Mouse (Mus musculus): Measurements from ENCODE around the gene Ccdc50.

The Ccdc50 gene

DNA sequence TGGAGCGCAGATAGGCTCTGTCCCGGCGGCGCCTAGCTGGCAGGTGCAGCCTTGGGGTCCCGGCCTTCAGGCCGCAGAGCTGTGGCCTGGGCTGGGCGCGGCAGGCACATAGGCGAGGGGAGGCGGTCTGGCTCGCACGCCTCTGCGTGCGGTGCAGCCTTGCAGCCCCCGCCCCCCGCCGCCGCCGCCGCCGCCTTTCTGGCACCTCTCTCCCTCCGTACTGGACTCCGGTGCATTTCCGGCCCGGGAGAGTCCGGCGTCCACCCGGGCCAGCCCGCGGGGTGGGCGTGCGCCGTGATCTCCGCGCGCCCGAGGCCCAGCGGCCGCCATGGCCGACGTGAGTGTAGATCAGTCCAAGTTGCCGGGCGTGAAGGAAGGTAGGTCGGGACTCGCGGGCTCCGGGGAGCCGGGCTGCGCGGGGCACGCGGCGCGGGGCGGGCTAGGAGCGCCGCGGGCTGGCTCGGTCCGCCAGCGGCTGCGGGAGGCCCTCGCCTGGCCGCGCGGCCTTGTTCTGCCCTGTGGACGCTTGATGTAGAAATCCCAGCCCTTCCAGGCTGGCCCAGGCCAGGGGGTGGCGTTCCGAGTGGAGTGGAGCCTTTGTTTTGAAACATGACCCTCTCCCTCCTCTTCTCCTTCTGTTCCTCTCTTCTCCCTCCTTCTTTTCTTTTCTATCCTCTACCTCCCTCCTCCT, at the start of gene Ccdc50:
Gene Ccdc50 (plus strand): TSS at position 109 of the 691 bp plus-strand sequence.
- DNase-seq, result peak; percentile 83

DNA sequence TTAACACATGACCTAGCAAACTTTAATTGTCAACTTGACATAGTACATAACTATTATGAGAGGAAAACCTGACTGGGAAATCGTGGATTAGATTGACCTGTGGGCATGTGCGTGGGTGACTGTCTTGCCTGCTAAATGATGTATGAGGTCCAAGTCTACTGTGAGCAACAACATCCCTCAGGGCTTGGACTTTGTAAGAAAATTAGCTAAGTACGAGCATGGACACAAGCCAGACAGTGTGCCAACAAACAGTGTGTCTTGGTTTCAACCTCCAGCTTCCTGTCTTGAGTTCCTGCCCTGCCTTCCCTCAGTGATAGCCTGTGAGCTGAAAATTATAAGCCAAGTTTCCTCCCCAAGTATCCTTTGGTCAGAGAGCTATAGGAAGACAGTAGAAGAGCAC, 41.1 kb upstream of the Ccdc50 start:
- no peak for DNase-seq

DNA sequence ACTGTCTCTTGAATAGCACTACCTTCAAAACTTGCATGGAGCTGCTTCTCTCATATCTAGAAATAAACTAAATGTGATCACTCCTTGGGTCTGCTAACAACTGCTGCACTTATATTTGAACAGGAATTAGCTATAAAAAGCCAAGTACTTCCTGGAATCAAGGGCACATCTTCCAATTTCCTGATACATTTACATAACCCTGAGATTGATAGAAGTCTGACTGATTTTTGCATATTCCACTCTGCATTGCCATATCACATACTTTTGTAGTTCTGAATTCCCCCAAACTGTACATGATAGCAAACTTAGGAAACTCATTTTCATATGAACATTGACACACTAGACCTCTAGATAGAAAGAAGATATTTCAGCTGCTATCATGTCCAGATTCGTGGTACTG, 40.3 kb upstream of the Ccdc50 start:
- DNase-seq, result no peak

DNA sequence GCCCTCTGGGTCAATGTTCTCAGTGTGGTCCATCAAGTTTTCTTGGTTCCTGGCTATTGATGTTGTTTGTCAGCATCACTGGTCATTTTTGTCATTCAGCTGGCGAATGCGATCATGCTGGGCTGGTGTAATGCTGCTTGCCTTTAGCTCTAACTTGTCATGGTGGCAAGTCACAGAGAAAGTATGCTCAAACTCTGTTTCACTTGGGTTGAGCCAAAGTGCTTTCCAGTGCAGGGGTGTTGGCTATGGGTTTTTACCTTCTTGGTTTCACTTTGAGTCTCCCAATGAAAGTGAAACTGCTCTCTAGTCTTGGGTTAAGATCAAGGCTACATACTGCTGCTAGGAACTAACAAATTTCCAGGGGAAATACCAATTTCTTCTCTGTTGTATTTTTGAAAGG, 39.4 kb upstream of the Ccdc50 start:
- no peak for DNase-seq

DNA sequence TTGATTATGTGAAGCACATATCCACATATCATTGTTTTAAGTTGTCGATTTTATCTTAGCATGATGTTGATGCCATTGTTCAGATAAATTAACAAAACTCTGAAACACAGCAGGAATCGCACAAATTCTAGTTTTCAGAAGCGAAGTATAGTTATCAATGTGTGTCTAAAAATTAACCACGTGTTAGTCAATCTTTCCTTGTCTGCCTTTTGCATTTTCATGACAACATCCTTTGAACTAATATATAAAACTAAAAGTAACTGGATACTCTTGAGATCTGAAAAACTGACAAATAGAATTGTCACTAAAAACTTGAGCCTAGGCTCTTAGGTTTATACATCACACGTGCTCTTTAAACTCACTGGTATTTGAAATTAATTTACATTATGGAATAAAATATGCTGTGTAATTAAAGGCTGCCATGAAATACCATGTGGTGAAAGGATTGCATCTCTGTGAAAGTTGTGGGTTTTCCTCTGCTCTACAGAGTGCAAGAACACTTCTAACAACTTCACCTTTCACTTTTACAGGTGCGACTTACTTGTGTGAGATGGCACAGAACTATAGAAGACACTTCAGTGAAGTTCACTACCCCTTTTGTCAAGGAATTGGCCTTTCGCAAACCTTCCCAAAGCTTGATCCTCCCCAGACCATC, 38.7 kb upstream of the Ccdc50 start:
- DNase-seq, result no peak

DNA sequence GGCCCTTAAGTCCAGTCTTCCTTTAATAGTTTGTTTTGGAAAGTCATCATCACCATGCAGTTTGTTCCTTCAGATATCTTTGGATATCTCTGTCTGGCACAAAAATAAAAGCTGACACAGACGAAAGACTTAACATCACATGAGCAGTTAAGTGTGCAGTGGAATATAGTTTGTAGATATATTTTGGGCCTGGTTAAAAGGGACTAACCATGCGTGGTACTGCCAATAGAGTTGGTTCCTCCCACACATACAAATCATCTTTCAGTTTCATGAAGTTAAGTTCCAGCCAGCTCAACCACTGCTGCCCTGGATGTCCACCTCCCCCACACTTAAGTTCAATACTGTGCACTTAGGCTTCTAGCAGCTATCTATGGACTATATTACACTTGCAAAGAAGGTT, 34.2 kb upstream of the Ccdc50 start:
- DNase-seq, result no peak

DNA sequence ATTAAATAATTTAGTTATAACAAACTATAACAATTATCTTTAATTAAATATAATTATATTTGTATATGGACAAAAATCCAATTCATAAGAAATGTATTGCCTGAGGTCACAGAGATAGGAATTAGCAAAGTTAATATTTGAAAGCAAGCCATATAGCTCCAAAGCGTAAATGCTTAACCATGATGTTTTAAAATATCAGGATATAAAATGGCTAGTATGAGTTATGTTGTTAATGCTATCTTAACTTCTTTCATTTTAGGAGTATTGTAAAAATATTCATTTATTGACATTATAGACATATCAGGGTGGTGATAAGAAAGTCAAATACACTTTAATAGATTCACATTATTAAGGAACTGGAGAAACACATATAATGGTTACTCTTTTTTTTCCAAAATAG, 28.6 kb upstream of the Ccdc50 start:
- DNase-seq, result no peak

DNA sequence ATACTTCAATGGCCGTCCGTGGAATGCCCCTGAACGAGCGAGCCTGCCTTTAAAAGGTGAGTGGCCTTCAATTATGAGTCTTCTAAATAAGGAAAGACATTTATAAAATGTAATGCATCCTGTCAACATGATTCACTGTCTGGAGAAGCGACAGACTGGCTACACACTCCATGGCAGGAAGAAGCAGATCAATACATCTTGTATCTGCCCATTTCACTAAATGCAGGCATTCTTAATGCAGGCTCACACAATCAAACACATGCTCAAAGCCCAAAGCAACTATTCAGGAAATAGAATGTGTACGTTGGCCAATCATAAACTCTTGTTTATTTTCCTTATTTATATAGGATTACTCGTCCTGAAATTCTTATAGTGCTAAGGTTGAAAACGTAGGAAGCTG, 18.5 kb upstream of the Ccdc50 start, which contains the start of gene Uts2b:
Gene Uts2b (minus strand): TSS at position 49 of the 400 bp plus-strand sequence.
- no peak for DNase-seq

DNA sequence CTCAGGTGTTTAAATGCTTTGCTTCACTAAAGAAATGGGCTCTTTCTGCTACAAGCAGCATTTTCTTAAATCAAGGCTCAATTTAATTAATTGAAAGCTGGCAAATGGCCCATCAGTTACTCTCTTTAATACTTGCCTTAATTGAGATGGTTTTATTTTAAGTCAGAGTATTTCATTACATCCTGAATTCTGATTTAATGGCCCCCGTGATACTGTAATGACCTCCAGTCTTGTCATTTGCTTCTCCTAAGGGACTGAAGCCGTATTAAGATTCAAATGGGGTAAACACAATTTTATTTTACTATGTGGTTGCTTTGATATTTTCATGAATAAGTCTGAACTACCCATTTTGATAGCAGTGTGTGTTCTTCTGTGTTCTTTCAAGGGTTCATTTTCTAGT, 18.0 kb upstream of the Ccdc50 start:
- DNase-seq, result no peak

DNA sequence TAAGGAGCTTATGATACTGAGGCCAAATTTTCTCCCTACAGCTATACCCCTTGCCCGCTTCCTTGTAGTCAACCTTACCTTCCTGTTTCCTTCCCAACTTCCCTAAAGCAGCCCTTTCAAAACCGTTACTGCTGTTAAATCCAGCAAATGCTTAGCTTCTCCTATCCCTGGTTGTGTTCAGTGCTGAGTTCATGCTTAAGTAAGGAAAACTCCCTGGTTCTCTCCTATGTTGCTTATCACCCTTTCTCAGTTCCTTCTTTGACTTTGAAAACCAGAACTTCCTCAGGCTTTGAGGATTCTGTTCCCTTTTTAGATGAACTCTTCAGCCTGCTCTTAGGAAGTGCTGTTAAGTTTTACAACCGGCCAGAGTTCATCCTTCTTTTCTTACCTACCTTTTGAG, 14.5 kb upstream of the Ccdc50 start:
- peak; percentile 2 for DNase-seq

DNA sequence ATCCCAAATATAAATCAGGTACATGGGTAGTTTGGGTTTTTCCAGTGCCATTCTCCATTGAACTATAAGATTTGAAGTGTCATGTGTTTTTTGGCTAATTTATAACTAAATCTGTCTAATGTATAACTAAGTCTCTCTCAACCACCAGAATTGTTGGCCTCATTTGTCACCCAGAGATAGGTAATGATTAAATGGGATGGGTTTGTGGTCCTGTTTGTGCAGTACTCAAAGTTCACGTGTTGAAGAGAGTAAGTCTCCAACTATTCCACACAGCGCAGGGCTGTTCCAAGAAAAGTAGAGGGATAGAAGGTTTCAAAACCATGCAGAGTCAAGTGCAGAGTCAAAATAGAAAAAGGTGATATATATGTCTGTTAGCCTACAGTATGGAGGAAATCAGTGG, 13.4 kb upstream of the Ccdc50 start:
- no peak for DNase-seq

DNA sequence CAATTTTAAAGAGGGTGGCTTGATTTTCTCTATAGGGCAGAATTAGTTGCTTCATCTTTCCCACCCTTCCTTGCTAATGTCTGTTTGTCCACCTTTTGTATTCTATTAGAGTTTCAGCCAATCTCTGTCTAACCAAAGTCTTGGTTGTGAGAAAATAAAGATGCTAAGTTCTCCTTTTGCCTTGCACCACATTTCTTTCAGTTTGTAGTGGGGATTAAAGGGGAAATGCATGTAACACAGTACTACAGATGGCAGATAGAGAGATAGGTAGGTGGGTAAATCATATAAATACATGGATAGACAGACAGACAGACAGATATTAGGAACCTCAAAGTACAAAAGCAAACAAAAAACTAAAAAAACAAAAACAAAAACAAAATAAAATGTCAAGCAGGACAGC, 12.1 kb upstream of the Ccdc50 start:
- DNase-seq, result no peak

DNA sequence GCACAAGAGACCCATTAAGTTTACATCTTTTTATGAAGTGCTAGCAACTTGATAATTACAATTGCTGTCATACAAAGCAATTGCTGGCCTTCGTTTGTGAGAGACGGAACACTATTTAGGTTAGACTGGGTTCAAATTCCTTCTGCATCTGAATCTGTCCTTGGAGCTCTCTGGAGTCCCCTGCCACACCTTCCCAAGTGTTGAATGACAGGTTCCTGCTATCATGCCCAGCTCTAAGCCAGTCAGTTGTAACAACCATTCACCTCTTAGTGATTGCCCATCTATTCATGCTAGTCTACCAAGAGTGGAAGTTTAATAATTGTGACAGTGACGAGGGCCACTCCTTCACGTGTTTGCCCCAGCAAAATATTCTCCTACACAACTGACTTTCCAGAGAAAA, 6.5 kb upstream of the Ccdc50 start:
- DNase-seq, result no peak

DNA sequence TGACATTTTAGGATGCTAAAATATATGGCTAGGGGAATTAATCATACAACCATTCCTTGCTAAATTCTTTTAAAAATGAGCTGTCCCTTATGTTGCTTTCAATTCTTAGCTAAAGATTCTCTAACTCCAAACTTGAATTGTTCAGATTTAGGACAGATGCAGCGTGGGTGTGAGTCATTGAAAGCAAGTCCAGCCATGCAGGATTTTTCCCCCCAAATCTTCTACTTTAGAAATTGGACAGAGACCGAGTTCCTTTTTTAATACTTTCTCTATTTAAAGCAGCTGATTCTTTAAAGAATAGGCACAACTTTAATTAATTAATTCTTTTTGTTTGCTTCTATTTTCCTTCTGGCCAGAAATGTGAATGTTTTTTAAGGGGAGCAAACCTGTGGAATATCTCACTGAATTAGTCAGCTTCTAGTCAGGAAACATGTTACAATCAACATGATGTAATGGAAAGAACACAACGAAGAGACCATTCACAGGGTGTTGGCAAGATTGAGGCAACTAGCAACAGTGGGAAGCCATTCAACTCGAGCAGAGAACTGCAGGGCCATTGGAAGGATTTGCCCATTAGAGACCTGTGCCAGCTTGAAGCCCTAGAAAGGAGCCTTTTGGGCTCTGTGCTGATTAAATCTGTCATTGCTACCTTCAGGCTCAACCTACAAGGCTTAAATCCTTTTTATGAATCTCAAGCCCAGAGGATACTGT, 3.6 kb upstream of the Ccdc50 start:
- DNase-seq, result no peak

DNA sequence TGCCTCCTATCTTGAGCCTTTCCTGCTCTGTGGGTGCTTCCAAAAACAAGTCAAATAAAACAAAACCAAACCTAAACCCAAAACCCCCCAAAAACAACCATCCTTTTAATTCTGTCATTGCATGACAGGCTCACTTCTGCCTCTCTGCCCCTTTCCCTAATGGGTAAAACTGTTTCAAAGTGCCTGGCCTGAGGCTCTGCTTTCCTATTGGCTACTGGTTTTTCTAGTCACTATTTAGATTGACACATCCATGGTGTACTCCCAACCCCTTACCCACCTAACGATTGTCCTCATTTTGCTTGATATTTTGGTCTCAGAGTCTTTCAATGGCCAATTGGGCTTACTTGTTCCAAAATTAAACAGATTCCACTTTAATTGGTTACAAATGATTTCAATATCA, 3.0 kb upstream of the Ccdc50 start:
- no peak for DNase-seq

DNA sequence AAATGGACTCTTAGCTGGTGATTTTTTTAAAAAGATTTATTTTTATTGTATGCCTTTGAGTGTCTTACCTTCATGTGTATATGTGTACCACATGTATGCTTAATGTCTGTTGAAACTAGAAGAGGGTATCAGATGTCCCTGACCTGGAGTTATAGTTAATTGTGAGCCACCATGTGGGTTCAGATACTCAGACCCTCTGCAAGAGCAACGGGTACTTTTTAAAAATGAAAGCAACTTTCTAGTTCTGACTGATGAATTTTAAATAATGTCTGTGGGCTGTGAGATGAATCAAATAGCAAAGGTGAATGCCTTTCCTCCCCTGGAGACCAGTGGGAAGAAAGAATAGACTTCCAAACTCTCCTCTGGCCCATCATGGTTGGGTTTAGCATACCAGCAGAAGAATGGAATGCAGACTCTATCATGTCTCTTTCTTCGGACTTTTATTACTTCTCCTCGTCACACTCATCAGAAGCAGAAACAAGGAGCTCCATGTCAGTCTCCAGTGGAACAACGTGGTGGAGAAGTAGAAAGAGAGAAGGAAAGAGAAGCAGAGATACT, 1.7 kb upstream of the Ccdc50 start:
- DNase-seq, result no peak

DNA sequence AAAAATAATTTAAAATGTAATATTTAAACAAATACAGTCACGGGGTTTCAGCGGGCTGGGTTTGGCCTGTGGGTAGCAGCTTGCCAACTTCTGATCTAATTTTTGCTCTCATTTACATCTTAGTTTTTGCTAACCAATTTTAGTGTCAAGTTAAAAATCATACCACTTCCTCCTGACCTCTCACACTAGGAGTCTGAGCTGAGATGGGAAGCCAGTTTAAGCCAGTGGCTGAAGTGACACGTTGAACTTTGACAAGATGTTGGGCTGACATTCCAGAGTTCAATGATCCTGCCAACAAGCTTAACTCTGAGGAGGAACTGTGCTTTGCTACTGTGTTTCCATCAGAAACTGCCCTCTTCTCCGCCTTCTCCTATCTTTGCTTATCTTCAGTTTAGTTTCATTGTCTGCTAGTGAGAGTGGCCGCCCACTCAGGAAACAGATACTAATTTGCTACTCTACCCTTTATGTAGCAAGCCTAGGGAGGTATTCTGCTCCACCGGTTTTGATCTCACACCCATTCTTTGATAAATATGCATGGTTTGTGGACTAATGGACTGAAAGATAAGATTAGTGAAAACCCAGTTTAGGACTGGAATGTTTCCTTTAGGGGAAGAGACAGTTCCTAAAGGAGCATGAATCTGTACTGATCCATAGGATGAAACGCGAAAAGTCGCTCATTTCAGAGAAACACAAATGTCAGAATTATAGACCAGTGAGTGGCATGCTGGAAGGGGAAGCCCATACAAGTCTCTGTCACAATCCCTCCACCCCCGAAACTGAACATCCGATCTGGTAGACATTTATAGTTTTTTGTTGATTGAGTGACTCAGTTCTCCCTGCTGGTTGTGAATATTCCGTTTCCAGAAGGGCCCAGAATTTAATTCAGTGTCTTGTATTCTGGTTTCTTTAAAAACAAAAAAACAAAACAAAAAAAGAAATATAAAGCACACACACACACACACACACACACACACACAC, 746 bp upstream of the Ccdc50 start:
- DNase-seq, result peak; percentile 47

DNA sequence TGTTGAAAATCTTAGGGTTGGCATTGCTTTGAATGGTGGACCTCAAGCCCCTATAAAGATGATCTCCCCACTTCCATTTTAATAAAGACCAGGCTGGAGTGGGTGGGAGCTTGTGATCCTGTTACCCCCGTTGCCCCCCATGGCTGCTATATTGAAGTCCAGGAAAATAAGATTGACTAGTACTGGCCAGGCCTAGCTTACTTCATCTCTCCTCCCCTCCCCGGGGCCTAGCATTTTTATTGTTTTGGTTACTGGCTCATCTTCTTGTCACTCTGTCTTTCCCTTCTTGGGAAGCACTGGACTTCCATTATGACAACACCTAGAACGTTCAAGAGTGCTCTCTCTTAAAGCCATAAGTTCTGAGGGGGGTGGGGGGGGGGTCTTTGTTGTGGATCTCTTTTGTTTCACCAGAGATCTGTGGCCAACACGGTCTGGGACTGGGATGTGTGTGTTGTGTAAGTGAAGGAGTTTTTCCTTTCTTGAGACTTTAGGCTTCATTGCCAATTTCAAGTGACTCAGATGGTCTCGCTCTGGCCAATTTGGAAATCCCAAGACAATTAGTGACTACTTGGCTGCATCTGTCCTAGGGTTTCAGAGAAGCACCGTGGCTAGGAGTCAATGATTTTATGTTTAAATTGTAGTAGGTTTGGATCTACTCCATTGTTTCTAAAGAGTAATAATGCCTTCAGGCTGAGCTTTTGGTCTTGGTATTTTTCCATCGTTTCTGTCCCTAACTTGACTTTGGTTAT, 1.0 kb downstream of the Ccdc50 start:
- DNase-seq, result peak; percentile 17

DNA sequence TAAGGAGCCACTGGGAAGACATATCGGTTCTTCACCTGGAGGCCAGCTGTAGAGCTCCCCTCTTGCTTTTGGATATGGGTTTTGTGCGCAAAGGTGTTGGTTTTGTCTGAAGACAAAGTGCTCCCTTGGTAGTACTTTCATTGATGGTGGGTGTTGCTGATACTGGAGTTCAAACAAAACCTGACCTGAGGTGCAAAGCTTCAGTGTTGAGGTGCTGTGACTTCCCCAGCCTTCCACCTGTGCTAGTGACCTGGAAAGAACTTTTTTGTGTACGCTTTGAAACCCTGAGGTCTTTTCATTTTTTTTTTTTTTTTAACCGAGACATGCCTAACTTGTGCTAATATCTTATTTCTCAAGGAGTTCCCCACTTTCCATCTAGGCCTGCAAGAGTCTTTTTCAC, 1.6 kb downstream of the Ccdc50 start:
- no peak for DNase-seq

DNA sequence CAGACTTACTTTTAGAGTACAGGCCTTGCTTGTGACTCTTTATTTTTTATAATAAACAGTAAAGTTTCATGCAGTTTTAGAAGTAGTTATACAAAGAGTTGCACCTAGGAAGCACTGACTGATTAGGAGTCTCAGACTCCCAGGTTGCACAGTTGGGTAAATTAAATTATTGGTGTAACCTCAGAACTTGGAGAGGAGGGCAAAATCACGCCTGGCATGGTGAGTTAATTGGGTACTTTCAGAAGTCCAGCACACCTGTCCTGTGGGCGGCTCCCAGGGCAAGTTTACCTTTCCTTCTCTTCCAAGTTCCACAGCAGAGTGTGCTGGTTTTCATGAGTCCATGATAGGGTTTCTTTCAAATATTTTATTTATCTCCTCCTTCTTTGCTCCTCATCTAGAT, 3.2 kb downstream of the Ccdc50 start:
- DNase-seq, result no peak

DNA sequence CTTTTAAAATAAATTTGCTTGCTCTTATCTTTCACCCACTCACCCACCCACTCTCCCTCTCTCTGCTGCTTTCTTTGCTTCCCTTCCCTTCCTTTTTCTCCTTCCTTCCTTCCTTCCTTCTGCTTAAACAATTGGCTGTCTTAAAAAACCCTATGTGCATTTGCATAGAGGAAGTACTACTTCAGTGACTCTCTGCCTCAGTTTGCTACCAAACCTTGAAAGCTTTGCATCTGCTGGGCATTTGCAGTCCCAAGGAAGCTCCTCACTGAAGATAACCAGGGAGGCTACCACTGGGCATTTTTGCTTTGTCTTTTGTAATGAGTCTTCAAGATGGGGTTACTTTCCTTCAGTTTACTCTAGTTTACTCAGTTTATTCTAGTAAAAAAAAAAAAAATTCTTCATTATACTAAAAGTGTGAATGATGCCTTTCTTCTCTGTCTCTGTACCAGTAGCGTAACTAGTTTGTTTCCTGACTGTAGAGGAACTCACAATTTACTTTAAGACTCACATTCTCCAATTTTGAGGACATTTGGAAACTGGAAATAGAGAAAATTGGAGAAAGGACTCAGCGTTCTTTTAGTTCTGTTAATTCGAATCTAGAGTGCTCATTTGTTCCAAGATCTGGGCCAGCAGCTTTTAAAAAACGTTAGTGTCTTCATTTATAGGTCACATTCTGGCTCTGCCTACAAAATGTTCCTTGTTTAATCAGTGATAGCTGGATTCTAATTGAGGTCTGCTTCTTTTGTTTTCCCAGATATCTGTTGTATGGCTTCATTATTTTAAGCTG, 6.8 kb downstream of the Ccdc50 start:
- DNase-seq, result no peak
